Mouse (Mus musculus) cerebellum, postnatal 25 days (tissue): Measurements from ENCODE around the gene Ddx3x.
"Not testable (repeated sequence)": the region's sequence is repeated elsewhere in the genome, so short reads cannot be mapped to it uniquely, and the experiment has no call there.

Experiments used
- DNase-seq, 2 experiments: peaks; one replicate each; pipeline ENCODE4 v3.0.0; 2021; ENCODE audit warnings: mixed read lengths in 2 of 2

The Ddx3x gene

GRCm38 (mm10) chrX:13280409-13281328, at the start of gene Ddx3x:
Gene Ddx3x, plus strand, starts transcription at chrX:13280970.
- DNase-seq = peak; percentile 92 to 97

- peak in 1 of 2 experiments; percentile 11 for DNase-seq
These were observed 49.5 kb upstream of the Ddx3x start for GRCm38 (mm10) chrX:13231243-13231642.

- not testable (repeated sequence) for DNase-seq
These were observed 47.9 kb upstream of the Ddx3x start for GRCm38 (mm10) chrX:13232834-13233233.

GRCm38 (mm10) chrX:13233631-13234030, 47.1 kb upstream of the Ddx3x start:
- DNase-seq = no peak

- DNase-seq = no peak
These were observed 46.1 kb upstream of the Ddx3x start for GRCm38 (mm10) chrX:13234709-13235108.

- no peak for DNase-seq
These were observed 44.6 kb upstream of the Ddx3x start for GRCm38 (mm10) chrX:13236100-13236568.

GRCm38 (mm10) chrX:13239455-13239854, 41.3 kb upstream of the Ddx3x start:
- DNase-seq = no peak

GRCm38 (mm10) chrX:13240646-13241425, 39.9 kb upstream of the Ddx3x start:
- DNase-seq = no peak

- peak; percentile 55 to 56 for DNase-seq
These were observed 39.1 kb upstream of the Ddx3x start for GRCm38 (mm10) chrX:13241426-13242319.

- peak; percentile 82 for DNase-seq
These were observed 38.3 kb upstream of the Ddx3x start for GRCm38 (mm10) chrX:13242320-13243096.

GRCm38 (mm10) chrX:13243133-13244123, 37.3 kb upstream of the Ddx3x start:
- DNase-seq = peak; percentile 27 to 48

- no peak for DNase-seq
These were observed 36.2 kb upstream of the Ddx3x start for GRCm38 (mm10) chrX:13244588-13244987.

GRCm38 (mm10) chrX:13245027-13245426, 35.7 kb upstream of the Ddx3x start:
- no peak for DNase-seq

- no peak for DNase-seq
These were observed 29.1 kb upstream of the Ddx3x start for GRCm38 (mm10) chrX:13251683-13252082.

GRCm38 (mm10) chrX:13254273-13254672, 26.5 kb upstream of the Ddx3x start:
- DNase-seq = no peak

GRCm38 (mm10) chrX:13263356-13263755, 17.4 kb upstream of the Ddx3x start:
- no peak for DNase-seq

GRCm38 (mm10) chrX:13275519-13276137, 5.1 kb upstream of the Ddx3x start:
- no peak for DNase-seq

GRCm38 (mm10) chrX:13278996-13279395, 1.8 kb upstream of the Ddx3x start:
- no peak for DNase-seq

- peak; percentile 73 to 82 for DNase-seq
These were observed 747 bp upstream of the Ddx3x start for GRCm38 (mm10) chrX:13280037-13280408.
